Mouse (Mus musculus) small intestine, adult 10 weeks (tissue): ENCODE data around the gene Tnfsf14. TPM values are rescaled to one million over a fixed set of nuclear protein-coding genes. Genes with fewer than 3 reads are reported as not detected.

Source experiments
- polyA plus RNA-seq: library from polyadenylated mRNA; stranded (reverse); fragments of 350-450 nt; fragmentation: Illumina TruSeq; extraction: RNeasy Lipid Tissue Mini Kit (QIAGEN cat#74804); gene quantifications from one replicate; pipeline ENCODE4 v1.2.3, GENCODE M21; 2014; ENCODE audit warnings: low replicate concordance

The Tnfsf14 gene
- not detected for polyA plus RNA-seq

DNA sequence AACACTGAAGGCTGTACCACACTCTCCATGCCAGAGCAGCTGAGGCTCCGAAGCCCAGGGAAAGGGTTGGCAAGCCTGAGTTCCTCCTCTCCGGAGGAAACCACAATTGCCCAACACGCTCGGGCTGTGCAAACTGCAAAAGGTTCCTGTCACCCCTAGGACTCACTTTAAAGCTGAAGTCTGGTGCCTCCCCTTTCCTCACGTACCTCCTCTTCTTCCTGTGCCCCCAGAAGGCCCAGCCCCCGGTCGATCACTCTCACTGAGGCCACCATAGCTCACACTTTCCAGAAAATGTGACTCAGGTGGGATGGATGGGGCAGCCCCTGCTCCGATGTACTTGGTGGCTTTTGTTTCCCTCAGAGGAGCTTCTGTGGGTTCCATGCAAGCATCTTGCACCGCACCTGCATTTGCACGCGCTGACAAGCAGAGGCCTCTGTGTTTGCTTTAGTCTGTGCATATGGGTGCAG is at the start of gene Tnfsf14:
TSS of gene Tnfsf14 (minus strand) at position 137 of the 467 bp plus-strand sequence.

DNA sequence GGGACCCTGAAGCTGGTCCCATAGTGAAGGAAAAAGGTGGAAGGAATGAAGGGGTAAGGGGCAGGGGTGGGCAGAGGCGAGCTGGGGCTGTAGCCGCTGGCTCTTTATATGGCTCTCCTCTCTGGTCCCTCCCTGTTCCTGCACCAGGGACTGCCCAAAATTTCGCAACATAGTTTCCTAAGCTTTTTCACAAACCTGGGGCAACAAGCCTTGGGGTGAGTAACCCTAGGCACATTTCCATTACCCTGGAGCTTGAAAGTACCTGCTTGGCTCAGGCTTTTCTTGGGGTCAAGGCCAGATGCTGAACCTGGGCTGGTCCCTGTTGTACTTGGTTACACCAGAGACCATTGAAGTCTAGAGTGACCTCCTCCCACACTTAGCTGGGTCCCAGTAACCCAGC is 34.0 kb upstream of the Tnfsf14 start, which contains the start of gene C3:
TSS of gene C3 (minus strand) at position 123 of the 400 bp plus-strand sequence.

GRCm38 (mm10) chr17:57148994-57149803 is 44.8 kb downstream of the Tnfsf14 start, which contains the start of gene Cd70:
Gene Cd70, minus strand, starts transcription at chr17:57149777.

Other genes with a start within 250 kb of the Tnfsf14 start
- 5.1 TPM for gene Acer1, start 212.1 kb downstream of the Tnfsf14 start, polyA plus RNA-seq
- gene Clpp, start 203.9 kb downstream of the Tnfsf14 start, polyA plus RNA-seq: 0.63 TPM
- gene Alkbh7, start 196.8 kb downstream of the Tnfsf14 start, polyA plus RNA-seq: not detected
- not detected for gene Pspn, start 194.2 kb downstream of the Tnfsf14 start, polyA plus RNA-seq
- 1.6 TPM for gene Gtf2f1, start 182.9 kb downstream of the Tnfsf14 start, polyA plus RNA-seq
- not detected for gene Gm17949, start 182.7 kb downstream of the Tnfsf14 start, polyA plus RNA-seq
- gene Khsrp, start 162.7 kb downstream of the Tnfsf14 start, polyA plus RNA-seq: 4.3 TPM
- gene Slc25a41, start 152.5 kb downstream of the Tnfsf14 start, polyA plus RNA-seq: not detected
- gene Crb3, start 135.1 kb downstream of the Tnfsf14 start, polyA plus RNA-seq: 27.2 TPM
- gene Slc25a23, start 134.3 kb downstream of the Tnfsf14 start, polyA plus RNA-seq: 2.3 TPM
- 3.3 TPM for gene Dennd1c, start 115.7 kb downstream of the Tnfsf14 start, polyA plus RNA-seq
- not detected for gene Tubb4a, start 106.4 kb downstream of the Tnfsf14 start, polyA plus RNA-seq
- gene Tnfsf9, start 88.9 kb downstream of the Tnfsf14 start, polyA plus RNA-seq: not detected
- gene Cd70, start 44.4 kb downstream of the Tnfsf14 start, polyA plus RNA-seq: not detected
- 23.0 TPM for gene C3, start 34.0 kb upstream of the Tnfsf14 start, polyA plus RNA-seq
- gene Gpr108, start 54.3 kb upstream of the Tnfsf14 start, polyA plus RNA-seq: 0.41 TPM
- 1.5 TPM for gene Trip10, start 55.3 kb upstream of the Tnfsf14 start, polyA plus RNA-seq
- 1.1 TPM for gene Vav1, start 84.9 kb upstream of the Tnfsf14 start, polyA plus RNA-seq
- gene Adgre1, start 164.5 kb upstream of the Tnfsf14 start, polyA plus RNA-seq: 10.6 TPM